Mouse (Mus musculus) spleen, adult 2 months (tissue): ENCODE measurements at regions not wholly inside any gene's neighbourhood (a gene's known extent, or its start where the extent isn't known, plus 50 kb on each side); places are given as distances from the start of the nearest gene placed in this dataset.

ENCODE experiments used
- CTCF ChIP-seq: fragments of 200-500 bp; IDR thresholded peaks from 2 replicates; pipeline ENCODE4 v1.5.1; 2011; ENCODE audit warnings: mild to moderate bottlenecking, inconsistent platforms; ENCODE audit not compliant: insufficient read depth, insufficient read length, insufficient replicate concordance; ENCODE audit errors: extremely low read depth
- POLR2A ChIP-seq: fragments of 200-500 bp; IDR thresholded peaks from 2 replicates; pipeline ENCODE4 v1.6.1; 2011; ENCODE audit warnings: low read depth, low read length, inconsistent platforms

DNA sequence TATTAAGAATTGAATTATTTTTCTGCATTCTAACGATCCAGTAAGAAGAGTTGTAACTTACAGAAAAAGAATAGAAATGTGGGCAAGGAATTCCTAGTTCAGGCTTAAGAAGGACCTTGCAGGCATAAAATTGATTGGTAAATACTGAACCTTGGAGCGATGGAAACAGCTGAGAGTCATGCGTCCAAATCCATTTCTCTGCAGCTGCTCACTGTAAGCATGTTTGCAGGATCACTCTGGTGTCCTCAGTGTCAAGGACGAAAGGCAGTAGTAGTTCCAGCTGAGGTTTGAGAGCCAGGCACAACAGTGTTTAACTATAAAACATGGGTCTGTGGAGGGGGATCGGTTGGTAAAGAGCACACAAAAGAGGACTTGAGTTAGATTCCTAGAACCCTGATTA is 89.1 kb upstream of the Rgma start:
- TF ChIP-seq CTCF (no peak), POLR2A (no peak)
